Mouse (Mus musculus) cerebellum, adult 11 months (tissue): ENCODE measurements around the gene Nckipsd.

Experiments
- DNase-seq: peaks from one replicate; pipeline ENCODE4 v3.0.0; 2022

Nckipsd gene

DNA sequence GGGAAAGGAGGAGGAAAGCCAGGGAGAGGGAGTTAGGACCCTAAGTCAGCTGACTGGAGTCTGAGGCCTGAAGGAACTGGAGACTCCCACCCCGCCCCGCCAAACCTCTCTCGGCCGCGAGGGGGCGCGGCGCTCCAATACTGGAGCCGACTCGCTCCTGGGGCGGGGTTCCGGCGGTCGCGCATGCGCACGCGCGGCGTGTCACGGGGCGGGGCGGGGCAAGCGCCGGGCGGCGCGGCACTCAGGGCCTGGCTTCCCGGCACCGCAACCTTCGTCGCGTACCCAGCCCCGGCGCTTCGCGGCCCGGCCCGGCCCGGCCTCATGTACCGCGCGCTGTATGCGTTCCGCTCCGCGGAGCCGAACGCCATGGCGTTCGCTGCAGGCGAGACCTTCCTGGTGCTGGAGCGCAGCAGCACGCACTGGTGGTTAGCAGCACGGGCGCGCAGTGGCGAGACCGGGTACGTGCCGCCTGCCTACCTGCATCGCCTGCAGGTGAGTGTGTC is at the start of gene Nckipsd:
Gene Nckipsd (plus strand): TSS at position 206 of the 503 bp plus-strand sequence.
- peak; percentile 95 for DNase-seq

GRCm38 (mm10) chr9:108759121-108759520 is 49.0 kb upstream of the Nckipsd start:
- DNase-seq: no peak

DNA sequence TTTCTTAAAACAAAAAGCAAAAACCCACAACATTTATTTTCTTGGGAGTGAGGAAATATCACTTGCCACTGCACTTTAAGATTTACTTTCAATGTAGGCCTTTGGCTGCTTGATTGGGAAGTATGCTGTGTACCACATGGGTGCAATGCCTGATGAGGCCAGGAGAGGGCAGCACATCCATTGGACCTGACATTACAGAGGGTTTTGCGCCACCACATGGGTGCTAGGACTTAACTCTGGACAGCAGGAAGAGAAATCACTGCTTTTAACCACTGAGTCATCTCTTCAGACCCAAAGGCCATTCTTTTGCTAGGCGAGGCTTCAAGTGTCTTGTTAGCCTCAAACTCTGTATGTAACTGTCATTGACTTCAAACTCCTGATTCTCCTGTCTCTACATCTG is 48.4 kb upstream of the Nckipsd start:
- no peak for DNase-seq

GRCm38 (mm10) chr9:108761561-108761960 is 46.6 kb upstream of the Nckipsd start:
- DNase-seq: no peak

- no peak for DNase-seq
Observed at GRCm38 (mm10) chr9:108764971-108765370, 43.2 kb upstream of the Nckipsd start.

GRCm38 (mm10) chr9:108776614-108777013 is 31.6 kb upstream of the Nckipsd start:
- DNase-seq: no peak

DNA sequence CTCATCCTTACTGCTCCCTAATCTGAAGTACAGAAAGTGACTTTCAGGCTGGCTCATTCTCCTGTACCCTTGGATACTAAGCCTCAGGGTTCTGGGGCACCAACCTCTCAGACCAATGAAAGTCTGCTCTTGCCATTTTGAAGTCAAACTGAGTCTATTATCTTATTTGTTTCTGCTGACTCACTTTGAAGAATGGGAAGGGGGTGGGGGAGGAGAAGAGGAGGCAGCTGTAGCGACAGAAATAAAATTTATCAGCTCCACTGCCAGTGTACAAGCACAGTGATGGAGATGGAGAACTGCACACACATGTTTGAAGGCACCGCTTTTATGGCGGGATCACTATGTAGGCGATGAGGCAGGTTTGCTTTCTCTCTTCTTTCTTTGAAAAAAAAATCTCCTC is 30.9 kb upstream of the Nckipsd start:
- DNase-seq: no peak

DNA sequence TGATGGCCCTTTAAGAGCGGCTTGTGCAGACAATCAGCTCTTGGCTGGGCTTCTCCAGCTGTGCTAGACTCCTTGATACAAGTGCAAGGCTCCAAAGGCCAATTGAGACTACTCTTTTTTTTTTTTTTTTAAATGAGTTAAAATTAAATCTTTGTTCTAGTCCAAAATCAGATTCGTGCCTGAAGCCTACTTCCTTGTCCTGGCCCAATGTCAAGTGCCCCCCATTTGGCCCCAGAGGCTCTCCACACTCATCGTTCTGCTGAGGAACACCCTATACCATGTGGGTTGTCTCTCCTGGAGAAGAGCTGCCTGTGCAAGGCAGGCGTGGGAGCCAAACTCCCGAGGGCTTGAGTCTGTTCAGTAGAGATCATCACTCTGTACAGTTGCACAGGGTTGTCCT is 27.2 kb upstream of the Nckipsd start:
- no peak for DNase-seq

DNA sequence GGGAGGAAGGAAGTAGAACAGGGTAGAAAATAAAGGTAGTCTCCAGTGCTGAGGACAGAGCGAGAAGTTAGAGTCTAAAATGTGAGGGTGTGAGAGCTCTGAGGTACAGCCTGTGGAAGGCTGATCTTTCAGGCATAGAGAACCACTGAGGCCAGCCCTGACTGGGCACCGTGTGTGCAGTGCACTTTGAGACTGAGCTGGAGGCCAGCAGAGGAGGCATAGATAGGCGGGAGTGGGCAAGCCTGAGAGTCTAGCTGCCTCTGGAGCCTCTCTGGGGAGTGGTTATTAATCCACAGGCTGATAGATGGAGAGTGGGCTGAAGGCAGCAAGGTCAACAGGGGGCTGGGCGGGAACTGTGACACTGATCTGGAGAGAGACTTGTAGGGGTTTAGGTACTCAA is 26.3 kb upstream of the Nckipsd start:
- no peak for DNase-seq

- DNase-seq: no peak
Observed at GRCm38 (mm10) chr9:108782836-108783547, 25.2 kb upstream of the Nckipsd start.

DNA sequence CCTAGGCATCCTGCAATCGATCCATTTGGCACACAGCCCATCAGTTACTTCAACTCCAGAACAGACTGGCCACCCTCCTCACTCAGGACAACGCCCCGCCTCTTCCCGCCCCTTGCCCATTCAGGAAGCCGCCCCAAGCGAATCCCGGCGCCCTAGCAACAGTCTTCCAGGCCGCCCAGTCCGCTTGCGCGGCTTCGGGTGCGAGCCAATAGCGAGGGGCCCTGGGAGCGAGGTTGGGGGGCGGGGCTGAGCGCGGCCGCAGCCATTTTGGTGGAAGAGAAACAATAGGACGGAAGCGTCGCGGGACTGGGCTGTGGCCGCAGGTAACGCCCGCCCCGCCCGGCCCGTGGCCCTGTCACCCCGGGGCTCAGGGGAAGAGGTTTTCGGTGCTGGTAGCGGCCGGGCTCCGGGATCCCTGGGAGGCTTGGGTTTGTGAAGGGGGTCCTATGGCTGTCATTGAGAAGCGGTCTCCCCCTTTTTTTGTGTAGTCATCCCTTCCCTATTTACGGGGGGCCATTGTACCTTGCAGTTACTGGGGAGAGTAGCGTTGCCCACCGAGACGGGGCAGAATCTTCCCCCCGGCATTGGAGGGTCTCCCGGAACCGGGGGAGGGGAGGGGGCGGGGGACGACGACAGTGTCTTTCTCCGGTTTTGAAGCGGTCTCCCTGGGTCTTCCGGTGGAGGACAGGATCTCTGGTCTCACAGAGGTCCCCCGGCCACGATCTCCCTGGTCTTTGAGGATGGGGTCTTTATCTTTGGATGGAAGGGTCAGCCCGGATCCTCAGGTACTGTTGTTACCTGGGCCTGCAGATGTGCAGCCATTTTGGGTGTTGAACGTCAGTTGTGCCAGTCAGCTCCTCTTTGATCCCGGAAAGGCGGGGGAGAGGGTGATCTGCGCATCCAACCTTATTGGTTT is 24.4 kb upstream of the Nckipsd start, which contains the start of gene Ip6k2:
Gene Ip6k2 (plus strand): TSS at position 249 of the 916 bp plus-strand sequence.
- DNase-seq: peak; percentile 95

DNA sequence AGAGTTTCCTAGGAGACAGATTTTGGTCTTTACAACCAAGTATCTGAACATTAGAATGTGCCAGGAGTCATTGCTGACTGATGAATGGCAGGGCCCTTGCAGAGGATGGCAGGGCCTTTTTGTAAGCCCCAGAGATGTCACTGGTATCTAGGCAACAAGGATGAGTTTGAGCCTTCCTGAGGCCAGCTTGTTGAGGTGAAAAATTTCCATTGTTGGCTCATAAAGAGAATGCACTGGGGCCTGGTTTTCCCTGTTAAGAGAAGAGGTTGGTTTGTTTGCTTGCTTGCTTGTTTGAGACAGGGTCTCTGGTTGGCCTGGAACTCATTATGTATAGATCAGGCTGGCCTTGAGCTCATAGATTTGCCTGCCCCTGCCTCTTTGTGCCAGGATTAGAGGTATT is 22.8 kb upstream of the Nckipsd start:
- DNase-seq: no peak

- no peak for DNase-seq
Observed at GRCm38 (mm10) chr9:108786494-108786893, 21.7 kb upstream of the Nckipsd start.

GRCm38 (mm10) chr9:108787080-108787479 is 21.1 kb upstream of the Nckipsd start:
- no peak for DNase-seq

- DNase-seq: no peak
Observed at GRCm38 (mm10) chr9:108788713-108789112, 19.5 kb upstream of the Nckipsd start.

DNA sequence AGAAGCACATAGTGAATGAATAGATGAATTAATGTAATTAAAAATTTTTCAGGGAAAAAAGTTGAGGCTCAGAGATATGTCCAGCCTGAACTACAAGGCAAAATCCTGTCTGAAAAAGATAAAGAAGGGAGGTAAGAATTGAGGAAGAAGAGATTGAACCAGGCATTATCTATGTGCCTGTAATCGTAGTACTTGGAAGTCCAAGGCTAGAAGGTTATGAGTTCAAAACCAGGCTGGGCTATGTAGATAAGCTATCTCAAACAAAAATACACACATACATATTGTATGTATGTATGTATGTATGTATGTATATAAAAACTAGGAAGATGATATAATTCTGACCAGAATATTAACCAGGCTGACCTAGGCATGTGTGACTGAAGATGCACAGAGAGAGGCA is 15.9 kb upstream of the Nckipsd start:
- DNase-seq: no peak

DNA sequence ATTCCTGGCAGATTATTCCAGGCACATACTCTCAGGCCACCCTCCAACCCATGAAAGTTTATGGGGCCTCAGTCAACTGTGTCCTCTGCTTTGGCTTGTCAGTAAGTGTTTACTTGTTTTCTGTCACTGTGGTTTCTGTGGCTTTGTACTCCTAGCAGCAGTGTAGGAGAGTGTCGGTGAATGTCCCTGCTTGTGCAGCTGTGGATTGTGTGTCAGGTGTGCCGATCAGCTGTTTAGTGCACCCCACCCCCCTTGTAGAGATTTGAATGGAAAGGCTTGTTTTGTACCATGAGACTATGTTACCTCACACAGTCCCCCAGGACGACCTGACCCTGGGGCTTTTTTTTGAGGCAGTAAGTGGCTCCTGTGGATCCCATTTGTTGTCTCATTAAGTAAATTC is 15.4 kb upstream of the Nckipsd start:
- DNase-seq: no peak

DNA sequence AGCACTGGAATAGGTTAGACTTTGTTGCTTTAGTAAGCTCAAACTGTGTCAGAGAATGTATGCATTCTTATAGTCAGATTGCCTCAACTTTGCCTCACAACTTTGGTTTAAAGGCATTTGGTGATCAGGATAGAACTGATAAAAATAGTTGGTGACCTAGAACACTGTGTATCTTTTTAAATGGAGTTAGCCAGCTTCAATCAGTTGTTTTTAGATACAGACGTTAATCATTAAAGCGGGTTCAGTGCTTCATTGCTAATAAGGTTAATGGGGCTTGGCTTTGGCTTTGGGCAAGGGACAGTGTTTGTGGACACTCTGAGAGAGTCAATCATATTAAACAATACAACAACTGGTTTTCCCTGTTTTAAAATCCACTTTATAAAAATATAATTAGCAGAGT is 12.9 kb upstream of the Nckipsd start:
- no peak for DNase-seq

DNA sequence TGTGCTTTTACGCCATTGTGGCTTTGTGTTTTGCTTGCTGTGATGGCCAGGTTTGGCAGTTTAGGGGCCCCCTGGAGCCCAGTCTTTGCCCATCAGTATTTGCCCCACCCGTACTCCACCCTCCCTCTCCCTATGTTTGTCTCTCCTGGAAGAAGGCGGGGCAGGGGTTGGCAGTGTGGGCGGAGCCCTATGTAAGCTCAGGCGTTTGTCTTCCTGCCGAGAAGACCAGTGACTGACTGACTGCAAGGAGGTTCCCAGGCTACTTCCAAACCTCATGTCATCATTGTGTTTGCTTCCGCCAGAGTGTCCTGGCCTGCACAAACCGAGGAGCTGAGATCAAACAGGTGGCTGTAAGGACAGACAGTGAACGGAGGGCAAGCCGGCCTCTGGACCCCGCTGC is 12.4 kb upstream of the Nckipsd start:
- DNase-seq: no peak

GRCm38 (mm10) chr9:108796351-108796981 is 11.7 kb upstream of the Nckipsd start:
- DNase-seq: no peak

DNA sequence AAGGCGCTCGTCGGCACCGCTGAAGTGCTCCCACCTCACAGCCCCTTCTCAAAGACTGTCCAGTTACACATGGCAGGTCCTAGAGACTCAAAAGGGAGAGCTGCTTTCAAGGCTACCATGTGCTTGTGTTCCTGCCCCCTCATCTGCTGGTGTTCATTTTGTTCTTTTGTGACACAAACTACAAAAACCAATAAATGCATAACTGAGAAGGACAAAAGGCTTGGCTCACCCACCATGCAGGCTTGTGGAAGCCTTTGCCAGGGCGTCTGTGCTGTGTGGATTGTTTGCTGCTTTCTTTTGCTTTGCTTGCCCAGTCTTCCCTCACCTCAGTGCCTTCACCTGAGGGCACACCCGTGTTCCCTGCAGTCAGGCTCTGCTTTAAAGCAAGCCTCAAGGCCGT is 10.7 kb upstream of the Nckipsd start:
- DNase-seq: no peak

- DNase-seq: no peak
Observed at GRCm38 (mm10) chr9:108798508-108799075, 9.6 kb upstream of the Nckipsd start.

DNA sequence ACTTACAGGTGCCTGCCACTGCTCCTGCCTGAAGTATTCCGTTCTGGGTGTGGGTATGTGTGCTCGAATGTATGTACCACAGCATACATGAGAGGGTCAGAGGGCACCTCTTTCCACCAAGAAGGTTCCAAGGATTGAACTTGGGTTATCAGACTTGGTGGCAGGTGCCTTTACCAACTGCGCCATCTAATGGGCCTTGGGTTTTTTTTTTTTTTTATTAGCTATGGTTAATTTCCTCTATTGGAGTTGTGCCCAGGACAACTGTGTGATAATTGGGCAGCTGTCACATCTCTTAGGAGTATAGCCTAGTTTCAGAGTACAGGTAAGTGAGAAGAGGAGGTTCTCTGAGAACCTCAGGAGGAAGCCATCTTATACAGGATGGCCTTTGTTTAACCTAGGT is 8.6 kb upstream of the Nckipsd start:
- no peak for DNase-seq
